Mouse (Mus musculus): ENCODE measurements around the gene Nek9. TPM values are rescaled to one million over a fixed set of nuclear protein-coding genes. Genes with fewer than 3 reads are reported as not detected.
A peak's percentile ranks its signal among the peaks of the same experiment; 100 is the strongest.

Gene Nek9
- 12.7 and 13.1 TPM in 2 replicates for polyA plus RNA-seq (2015; fragmentation: Nextera tagmentation; extraction: Ambion mirVana)

DNA sequence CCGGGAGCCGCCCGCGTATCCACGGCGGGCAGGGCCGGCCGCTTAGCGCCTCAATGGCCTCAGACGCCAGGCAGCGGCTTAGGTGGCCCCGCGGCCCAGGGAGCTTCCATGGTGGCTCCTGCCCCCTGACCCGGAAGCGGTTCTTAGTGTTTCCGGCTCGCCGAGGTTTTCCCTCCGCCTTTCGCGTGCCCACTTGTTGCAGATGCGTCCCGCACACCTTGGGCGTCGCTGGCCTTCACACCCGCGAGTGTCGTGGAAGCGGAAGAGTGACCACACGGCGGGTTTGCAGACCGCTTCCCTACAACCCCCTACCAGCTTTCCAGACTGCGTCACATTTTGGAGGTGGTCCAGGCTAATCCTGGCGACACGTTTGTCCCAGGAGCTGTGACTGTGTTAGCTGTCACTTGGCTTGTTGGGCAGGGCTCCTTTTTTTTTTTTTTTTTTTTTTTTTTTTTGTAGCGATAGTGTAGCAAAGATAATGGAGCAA, at the start of gene Nek9:
TSS of gene Nek9 (minus strand) at position 120 of the 487 bp plus-strand sequence.
- DNase-seq (ENCODE audit: low spot score) = peak; percentile 95

DNA sequence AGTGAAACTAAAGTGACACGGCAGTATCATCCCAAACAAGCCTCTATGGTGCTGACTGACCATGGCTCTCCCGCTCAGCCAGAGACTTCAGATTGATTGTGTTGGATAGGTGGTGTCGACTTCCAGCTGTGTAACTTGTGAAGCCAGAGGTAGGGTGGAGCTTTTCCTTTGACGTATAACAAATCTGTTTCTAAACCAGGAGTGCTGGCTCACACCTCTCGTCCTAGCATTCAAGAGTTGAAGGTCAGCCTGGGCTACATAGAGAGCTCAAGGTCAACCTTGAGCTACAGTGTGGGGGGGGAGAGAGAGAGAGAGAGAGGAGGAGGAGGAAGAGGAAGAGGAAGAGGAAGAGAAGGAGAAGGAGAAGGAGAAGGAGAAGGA, 46.8 kb upstream of the Nek9 start:
- no peak for DNase-seq (ENCODE audit: low spot score)

DNA sequence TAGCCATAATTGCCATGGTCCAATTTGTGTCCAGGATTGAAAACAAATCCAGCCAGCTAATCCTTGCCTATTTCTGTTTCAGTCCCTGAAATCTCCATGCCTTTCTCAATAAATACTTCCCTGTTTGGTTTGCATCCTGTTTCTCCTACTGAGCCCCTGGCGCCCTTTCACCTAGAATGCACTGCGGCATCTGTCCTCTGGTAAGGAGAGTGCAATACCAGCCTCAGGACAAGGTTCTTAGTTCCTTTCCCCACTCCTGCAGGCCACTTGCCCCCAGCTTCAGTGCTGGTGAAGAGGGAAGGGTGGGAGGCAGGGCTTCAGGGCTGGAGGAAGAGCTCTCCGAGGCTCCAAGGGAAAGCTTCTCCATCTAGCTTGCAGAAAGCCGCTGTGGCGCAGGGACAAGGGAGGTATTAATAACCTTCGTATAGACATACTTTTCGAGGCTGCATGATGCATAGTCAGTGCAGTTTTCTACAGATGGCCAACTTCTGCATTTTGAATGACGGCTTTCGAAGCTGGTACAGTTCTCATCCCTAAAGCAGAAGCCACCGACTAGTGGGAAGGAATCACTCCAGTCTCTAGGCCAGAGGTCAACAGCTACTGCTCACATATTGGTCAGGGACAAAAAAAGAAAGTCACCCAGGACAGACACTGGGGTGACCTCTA, 46.3 kb upstream of the Nek9 start:
- DNase-seq (ENCODE audit: low spot score) = no peak

DNA sequence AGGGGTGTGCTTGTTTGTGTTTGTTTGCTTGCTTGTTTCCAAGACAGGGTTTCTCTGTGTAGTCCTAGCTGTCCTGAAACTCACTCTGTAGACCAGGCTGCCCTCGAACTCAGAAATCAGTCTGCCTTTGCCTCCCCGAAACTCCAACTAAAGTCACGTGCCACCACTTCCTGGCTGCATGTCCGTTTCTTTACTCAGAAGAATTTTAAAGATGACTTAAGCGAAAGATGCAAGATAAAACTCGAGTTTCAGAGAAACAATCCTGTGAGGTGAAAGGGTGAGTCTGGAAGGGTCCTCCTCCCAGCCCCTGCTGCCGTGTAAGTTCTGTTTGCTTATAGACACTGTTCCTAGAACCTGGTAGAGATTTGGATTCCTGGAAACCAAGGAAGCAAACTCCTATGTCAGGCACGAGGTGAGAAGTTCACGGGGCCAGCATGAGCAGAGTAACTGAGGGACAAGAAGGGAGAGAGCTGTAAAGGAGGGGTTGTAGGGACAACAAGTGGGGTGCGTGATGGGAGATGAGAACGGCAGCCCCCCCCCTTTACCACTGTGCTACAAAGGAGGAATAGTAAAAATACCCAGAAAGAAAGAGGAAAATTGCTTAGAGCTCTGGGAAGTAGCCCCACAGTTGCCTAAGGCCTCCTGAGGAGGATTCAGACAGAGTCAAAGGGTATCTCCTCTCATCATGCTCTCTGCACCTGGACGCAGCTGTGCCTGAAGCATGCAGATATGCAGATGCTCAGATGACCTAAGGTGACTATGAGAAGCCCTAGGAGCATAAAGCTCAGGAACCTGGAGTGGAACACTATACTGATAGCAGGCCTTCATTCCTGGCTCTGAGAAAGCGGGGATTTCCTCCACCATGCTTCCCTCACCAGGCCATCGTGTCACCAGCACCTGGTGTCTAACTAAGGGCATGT, 43.9 kb upstream of the Nek9 start:
- DNase-seq (ENCODE audit: low spot score) = no peak

GRCm38 (mm10) chr12:85381570-85381969, 42.4 kb upstream of the Nek9 start:
- no peak for DNase-seq (ENCODE audit: low spot score)

GRCm38 (mm10) chr12:85380942-85381341, 41.8 kb upstream of the Nek9 start:
- DNase-seq (ENCODE audit: low spot score) = no peak

GRCm38 (mm10) chr12:85380308-85380707, 41.1 kb upstream of the Nek9 start:
- no peak for DNase-seq (ENCODE audit: low spot score)

GRCm38 (mm10) chr12:85378271-85378670, 39.1 kb upstream of the Nek9 start:
- DNase-seq (ENCODE audit: low spot score) = no peak

DNA sequence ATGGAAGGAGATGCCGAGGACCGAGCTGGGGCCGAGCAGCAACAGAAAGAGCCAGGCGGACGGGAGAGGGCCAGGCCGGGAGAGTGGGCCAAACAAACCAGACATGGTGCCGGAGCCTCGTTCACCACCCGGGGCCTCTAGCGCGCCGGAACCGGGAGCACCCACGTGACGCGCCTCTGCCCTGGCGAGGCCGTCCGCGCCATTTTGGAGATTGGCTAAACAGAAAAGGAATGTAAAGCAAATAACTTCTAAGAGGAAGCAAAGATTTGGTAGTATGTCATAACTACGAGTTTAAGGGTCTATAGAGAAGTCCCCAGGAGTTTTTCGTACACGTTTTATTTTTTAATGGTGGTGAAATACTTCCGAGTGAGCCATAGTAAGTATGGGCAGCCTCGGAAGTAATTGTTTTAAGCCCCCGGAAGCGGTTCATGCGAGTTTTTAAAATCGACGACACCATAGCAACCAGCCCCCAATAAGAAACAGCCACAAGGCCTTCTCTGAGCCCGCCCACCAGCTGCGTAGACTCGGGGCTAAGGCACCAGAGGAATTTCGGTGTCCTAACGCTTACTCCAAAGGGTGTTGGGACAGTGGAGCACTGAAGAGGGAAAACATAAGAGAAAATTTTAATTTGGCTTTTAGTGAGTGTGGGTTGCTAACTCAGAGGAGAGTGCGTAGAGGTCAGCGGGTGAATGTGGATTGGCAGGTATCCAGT, 35.6 kb upstream of the Nek9 start, which contains the start of gene Tmed10:
TSS of gene Tmed10 (minus strand) at position 287 of the 712 bp plus-strand sequence.
- peak; percentile 90 for DNase-seq (ENCODE audit: low spot score)

DNA sequence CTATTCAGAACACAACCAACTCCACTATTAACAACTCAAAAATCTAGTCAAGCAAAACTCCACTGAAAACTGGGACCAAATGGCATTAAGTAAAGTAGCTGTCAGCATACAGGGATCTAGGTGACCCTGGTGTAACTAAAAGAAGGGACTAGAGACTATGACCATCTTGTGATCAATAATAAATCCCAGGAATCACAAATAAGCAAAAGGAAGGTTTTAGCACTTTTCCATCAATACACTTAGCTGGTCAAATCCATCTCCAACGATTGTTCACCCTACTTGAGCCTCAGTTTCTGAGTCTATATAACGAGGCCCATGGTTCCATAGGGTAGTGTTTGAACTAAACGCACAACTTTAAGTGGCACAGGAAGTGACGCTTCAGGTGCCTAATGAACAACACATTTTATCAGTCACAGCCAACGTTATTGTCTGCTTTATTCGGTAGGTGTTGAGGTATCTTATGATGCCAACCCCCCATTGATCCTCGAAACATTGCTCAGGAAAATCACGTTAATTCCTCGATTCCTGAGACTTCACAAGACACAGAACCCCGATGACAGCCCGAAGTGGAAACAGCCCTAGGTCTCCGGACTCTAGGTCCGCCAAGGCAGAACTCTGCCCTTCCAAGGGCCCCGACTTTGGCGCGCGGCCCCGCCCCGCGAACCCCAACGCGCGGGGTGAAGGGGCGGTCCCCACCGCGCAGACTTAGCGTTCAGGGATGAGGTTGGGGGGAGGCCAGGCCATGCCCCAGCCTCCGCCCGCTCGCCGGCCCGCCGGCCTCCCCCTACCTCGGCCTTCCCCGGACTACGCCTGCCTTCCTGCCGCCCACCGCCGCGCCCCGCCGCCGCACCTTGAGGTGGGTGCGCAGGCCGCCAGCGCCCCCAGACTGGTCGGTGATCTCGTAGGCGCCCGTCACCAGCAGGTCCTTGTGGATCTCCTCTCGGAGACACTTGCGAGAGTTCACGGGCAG, 34.7 kb upstream of the Nek9 start:
- peak; percentile 74 for DNase-seq (ENCODE audit: low spot score)

- no peak for DNase-seq (ENCODE audit: low spot score)
These were observed 33.0 kb upstream of the Nek9 start for GRCm38 (mm10) chr12:85372068-85372665.

GRCm38 (mm10) chr12:85368441-85369063, 29.4 kb upstream of the Nek9 start:
- DNase-seq (ENCODE audit: low spot score) = no peak

DNA sequence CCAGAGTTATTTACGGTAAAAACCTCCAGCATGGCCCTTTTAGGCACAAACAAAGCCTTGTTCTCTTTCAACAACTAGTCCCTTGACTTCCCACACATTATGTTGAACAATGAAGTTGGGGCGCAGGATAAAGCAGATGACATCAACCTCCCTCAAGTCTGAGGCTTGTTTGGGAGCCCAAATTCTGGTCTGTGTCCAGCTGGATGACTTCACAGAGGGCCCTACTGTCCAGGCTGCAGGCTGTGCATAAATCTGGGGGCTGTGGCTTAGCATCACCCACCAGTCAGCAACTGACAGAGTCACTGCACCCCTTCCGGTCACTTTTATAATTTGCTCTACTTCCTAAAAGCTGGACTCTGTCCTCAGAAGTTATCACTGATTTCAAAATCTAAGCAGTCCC, 27.1 kb upstream of the Nek9 start:
- no peak for DNase-seq (ENCODE audit: low spot score)

GRCm38 (mm10) chr12:85362510-85362909, 23.3 kb upstream of the Nek9 start:
- no peak for DNase-seq (ENCODE audit: low spot score)

- no peak for DNase-seq (ENCODE audit: low spot score)
These were observed 22.4 kb upstream of the Nek9 start for GRCm38 (mm10) chr12:85361580-85361979.

- DNase-seq (ENCODE audit: low spot score) = no peak
These were observed 22.0 kb upstream of the Nek9 start for GRCm38 (mm10) chr12:85361165-85361564.

DNA sequence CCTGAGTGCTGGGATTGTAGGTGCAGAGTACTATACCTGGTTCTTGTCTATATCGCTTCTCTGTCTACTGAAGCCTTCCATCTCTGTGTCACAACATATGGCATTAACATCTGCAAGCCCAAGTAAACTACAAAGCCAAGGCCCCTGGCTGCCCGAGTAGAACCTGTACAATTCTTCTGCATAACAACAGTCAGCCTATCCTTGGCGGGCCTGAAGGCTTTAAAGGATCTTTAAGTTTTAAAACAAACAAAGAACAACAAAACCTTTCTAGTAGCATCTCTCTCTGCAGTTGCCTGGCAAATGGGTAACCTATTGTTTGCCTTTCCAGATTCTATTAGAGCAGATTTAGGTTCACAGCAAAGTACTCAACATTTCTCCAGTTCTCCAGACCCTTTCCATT, 14.9 kb upstream of the Nek9 start:
- DNase-seq (ENCODE audit: low spot score) = no peak

DNA sequence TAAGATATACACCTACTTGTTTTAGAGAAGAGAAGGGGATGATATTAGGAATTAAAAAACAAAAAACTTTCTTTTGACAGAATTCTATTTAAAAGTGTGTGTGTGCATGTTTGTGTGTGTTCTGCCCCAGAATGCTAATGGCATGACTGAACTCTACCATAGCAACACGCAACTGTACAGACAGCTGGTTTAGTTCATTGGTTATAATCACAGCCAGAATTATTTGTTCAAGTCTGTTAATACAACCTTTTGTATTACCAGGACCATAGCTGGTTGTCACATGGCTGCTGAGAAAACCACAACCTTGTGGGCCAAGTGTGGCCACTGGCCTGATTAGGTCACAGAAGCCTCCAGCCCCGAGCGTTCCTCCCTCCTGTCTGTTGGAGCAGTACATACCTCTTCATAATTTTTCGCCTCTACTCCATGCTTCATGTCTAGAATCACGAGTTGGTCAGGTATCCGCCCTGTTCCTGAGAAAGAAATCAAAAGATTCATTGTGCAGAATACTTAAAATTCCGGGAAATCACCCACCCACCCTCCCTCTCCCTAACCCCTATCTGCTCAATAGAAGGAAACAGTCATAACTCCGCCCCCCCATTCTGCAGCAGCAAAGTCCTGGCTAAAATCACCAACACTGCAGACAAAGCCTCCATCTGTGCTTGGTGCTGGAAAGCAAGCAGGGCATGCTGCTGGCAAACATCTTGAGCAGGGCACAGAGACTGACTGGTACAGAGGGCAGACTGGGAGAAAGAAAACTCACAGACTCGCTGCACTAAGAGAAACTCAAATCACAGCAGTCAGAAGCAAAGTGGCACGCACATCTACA, 11.5 kb upstream of the Nek9 start:
- DNase-seq (ENCODE audit: low spot score) = no peak

DNA sequence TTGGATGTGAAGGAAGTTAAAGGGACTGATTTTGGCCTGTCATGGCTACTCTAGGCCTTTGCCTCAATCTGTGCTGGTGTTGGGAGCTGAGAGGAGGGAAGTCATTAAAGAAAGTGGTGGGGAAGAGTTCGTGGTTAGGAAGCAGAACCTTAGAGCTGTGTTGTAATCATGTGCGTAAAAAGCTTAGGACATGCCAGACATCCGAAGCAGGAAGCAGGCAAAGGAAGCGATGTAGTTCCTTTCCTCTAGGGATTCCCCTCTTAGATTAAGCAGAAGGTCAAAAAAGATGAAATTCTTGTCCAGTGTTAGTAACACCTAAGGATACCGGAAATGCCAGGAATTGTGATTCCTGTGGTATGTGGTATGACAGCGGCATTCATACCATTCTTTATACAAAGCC, 9.2 kb upstream of the Nek9 start:
- DNase-seq (ENCODE audit: low spot score) = no peak

Measured in thymus, postnatal 0 days (tissue).